Mouse (Mus musculus): ENCODE measurements around the gene Kcnn4.

The Kcnn4 gene

DNA sequence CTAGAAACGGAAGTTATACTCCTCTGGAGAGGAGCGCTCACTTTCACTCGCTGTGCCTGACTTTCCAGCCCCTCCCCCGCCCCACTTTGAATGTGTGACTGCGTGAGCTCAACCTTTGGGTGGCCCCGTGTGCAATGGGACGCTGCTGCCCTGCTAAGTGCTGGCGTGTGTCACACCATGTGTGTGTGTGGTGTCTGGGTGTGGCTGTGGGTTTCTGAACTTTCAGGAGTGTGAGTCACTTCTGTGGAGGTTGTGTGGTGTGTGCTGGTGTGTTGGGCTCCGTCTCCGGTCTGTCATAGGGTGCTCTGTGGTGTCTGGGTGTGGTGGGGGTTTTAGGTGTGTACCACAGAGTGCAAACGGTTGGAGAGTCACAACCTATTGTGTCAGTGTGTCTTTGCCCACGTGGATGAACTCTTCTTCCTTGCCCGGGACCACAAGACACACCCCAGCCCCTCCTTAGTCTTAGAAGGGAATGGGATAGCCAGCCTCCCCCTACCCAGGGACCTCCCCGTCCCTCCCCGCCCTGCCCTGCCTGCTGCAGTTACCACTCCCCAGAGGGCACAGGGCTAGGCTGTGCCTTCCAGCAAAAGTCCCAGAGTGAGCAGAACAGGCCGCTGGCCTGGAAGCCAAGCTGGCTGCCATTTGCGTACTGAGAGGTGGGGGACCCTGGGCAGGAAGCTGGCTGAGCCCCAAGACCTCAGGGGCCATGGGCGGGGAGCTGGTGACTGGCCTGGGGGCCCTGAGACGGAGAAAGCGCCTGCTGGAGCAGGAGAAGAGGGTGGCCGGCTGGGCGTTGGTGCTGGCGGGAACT, at the start of gene Kcnn4:
Gene Kcnn4, plus strand, starts transcription at position 533 of the 811 bp plus-strand sequence.
- in situ Hi-C loops (cut with MboI, MseI): loop anchor here (5.0 to 10.0 kb wide), 4 partner anchors 87 to 1315 kb away; partner anchors contain the start of genes B9d2, Lipe and Tgfb1

DNA sequence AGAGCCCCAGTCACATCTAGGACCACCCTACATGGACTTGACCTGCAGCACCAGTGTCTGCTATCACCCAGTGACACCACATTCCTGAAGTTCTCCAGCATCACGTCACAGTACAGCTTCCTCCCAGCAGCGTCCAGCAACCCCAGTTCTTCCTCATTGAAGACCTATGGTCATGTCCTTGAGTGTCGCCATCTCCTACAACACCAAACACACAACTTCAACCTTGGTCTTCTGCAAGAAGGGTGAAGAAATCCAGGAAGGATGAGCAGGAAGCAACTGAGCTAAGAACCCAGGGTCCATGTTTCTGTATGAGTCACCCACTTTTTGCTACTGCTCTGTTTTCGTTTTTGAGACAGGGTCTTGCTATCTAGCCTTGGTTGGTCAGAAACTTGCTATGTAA, 47.5 kb upstream of the Kcnn4 start:
- in situ Hi-C loops (cut with MboI, MseI): no loop called here

DNA sequence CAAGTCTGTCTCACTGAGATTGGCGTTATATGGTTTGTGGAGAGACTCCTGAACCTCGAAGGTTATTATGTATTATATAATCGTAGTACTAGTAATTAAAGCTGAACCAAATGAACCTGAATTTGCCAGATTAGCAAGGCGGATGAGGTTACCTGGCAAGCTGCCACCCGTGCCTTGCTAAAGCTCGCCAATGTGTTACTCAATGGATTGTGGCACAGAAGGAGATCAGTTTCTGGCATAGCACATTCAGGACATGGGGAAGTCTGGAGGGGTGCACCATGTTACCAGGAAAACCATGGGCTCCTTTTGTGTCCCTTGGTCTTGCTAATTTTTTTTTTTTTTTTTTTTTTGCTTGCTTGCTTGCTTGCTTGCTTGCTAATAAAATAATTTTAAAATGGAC, 44.9 kb upstream of the Kcnn4 start:
- in situ Hi-C loops (cut with MboI, MseI): no loop called here

DNA sequence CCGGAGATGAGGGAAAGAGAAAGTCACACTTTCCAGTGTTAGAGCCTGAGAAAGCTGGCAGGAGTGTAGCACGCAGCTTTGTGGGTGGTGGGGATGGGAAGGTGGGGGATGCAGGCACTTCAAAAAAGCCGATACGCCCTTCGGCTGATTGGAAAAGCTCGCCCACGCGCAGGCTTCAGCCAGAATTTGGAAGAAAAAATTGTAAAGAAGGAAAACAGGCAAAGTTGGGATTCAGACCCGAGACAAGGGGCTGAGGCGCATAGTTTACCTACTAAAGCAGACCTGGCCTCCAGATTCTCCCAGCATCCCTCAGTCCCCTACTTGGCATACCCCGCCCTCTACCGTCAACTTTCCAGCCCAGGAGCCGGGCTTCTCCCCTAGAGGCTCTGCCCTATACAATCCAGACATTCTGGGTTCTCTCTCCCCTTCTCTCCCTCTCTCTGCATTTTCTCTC, 44.4 kb upstream of the Kcnn4 start:
- in situ Hi-C loops (cut with MboI, MseI): no loop called here

DNA sequence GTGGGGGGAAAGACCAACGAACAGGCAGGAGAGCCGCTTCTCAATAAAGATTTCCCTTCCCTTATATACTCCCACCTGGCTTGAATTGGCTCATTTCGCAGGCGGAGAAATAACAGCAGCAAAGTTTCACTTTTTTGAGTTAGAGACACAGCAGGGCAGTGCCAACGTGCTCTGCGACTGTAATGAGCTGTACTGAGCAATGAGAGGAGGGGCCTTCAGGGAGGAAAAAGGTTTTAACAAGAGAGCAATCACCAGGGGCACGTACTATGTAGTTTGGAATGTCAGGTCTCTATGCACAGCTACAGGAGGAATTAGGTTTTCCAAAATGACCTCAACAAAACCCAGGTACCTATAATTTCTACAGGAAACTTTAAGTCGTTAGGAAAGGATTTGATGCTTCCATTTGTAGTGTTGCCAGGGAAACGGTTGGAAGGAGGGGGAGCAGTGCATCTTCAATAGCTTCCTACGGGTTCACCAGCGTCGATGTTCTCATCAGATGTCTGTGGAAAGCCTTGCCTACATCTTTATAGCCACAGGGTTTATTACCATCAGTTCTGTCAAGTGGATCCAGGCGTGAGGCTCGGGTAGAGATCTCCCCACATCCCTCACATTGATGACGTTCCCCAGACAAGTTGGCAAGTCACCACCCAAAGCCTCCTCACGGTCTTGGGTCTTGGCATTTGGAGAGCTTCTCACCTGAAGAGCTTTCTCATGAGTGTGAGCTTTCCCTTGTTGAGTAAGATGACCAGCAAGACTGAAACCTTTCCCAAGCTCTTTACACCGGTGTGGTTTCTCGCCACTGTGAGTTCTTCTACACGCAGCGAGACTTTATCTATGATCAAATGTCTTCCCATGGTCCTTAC, 43.6 kb upstream of the Kcnn4 start:
- in situ Hi-C loops (cut with MboI, MseI): no loop called here

DNA sequence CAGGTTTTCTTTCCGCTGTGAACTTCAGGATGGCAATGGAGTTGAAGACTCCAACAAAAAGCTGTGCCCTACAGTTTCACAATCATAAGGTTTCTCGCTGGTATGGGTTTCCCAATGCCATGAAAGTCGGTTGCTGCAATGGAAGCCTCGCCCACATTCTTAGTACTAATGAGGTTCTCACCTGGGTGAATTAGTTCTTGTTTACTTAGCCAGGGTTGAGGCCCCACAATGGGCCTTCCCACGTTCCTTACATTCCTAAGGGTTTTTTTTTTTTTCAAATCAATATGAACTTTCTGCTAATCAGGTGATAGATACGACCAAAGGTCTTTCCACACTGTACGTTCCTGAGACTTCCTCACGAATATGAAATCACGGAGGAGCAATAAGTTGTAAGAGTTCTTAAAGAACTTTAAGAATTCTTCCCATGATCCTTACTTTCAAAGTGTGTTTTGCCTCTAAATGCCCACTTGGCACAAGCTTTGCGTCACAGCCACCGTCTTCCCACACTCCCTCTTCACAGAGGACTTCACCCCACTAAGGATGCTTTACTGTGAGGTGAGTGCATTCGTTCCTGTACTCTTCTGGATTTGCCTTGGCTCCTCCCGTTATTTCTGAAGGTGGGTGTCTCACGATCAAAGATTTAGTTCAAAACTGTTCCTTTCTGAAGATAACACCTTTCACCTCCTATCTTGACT, 42.6 kb upstream of the Kcnn4 start:
- in situ Hi-C loops (cut with MboI, MseI): no loop called here

DNA sequence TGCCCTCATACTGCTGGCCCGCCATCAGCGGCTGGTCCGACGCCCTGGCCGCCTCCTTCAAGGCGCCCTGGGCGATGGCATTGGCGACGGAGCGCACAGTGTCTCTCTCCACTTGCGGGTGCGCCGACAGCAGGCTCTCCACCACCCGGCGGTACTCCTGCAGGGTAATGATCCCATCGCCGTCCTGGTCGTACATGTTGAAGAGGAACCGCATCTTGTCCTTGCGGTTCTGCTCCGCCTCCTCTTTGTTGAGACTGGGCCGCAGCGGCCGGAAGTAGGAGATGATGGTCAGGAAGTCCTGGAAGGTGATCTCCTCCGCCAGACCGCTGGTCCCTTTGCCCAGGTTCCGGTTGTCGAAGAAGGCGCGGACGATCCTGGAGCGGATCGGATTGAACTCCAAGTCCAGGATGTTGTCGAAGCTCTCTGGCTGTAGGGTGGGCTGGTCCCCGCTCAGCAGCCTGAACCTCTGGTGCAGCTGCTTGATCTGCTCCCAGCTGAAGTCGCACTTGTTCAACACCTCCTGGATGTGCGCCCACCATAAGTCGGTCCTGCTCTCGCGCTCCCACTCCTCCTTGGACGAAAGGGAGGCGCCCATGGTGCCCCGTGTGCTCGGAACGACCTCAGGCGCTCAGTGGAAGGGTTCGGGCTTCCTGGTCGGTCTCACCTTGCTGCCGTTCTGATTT, 36.6 kb upstream of the Kcnn4 start, which contains the start of gene Tescl:
Gene Tescl, minus strand, starts transcription at position 633 of the 683 bp plus-strand sequence.
- in situ Hi-C loops (cut with MboI, MseI): no loop called here

DNA sequence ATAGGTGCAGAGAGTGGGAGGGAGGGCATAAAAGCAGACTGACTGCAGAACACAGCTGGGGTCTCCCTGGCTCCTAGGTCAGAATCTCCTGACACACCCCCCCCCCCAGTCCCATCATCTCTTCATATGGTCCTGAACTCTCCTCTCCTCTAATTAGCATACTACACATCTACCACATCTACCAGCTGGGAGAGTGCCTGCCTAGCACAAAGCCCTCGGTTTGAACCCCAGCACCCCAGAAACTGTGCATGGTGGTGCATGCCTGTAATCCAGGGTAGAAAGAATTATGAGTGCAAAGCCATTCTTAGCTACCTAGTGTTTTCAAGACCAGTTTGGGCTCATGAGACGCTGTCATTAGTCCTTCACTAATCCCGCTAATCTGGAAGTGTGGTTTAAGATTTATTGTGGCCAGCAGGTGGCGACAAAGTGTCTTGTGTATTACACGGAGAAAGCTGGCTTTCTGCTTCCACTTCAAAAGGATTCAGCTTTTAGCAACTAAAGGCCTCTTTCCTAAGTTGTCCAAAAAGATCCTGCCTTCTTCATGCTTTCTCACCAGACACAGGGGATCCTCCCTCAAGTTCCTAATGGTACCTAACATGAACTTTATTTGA, 34.3 kb upstream of the Kcnn4 start:
- in situ Hi-C loops (cut with MboI, MseI): no loop called here

DNA sequence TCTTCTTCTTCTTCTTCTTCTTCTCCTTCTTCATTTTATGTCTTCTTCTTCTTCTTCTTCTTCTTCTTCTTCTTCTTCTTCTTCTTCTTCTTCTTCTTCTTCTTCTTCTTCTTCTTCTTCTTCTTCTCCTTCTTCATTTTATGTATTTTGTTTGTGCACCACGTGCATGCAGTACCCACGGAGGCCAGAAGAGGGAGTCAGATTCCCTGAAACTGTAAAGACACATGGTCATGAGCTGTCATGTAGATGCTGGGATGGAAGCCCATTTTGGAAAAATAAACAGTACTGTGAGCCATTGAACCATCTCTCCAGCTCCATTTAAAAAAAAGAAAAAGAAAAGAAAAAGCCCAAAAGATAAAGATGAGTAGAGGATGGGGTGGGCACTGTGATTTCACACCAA, 31.8 kb upstream of the Kcnn4 start:
- in situ Hi-C loops (cut with MboI, MseI): no loop called here

DNA sequence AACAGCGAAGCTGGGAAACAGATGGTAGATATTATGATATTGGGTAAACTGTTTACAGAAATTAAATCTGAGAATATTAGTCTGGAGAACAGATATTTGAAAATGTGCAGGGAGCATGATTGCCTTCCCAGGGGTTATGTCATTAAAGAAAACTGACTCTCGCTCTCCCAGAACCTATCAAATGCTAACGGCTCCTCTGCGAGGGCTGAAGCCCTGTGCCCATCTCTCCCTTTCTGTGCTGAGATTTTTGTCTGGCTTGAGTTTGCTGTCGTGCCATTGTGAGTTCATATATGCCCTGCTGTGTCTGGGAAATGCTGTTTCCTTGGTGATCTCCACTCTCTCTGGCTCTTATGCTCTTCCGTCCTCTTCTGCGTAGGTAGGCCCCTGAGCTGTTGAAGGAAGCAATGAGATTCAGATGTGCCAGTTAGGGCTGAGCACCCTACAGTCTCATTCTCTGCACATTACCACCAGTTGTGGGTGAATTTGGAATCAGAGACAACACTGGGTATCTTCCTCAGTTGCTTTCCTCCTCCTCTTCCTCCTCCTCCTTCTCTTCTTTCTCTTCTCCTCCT, 26.3 kb upstream of the Kcnn4 start:
- in situ Hi-C loops (cut with MboI, MseI): no loop called here

DNA sequence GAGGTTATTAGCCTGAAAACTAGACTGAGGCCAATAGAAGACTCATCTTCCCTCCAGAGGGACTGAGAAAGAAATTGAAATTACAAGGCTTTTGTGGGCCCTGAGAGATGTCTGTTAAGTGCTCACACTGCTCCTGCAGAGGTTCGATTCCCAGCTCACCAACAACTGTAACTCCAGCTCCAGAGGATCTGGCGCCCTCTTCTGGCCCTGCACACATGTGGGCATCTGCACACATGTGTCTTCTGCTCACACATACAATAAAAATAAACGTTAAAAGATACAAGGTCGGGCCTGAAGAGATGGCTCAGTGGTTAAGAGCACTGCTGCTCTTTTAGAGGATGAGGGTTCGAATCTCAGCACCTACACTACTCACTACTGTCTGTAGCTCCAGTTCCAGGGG, 23.6 kb upstream of the Kcnn4 start:
- in situ Hi-C loops (cut with MboI, MseI): no loop called here

DNA sequence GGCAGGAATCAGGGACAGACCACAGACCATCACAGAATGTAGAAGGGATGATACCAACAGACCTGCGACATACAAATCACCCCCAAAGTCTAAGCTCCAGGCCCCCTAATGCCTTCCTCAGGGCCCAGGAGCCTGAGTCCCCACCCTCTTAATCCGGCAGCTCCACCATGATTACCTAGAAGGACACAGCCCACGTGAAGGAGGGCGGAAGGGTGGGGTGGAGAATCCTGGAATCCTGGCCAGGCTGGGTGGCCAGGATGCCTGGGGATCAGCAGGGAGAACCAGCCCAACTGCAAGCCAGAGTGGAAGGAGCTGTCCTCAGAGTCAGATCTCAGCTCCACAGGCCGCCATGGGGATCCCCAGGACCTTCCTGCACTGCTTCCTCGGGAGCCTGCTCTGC, 21.2 kb upstream of the Kcnn4 start, which contains the start of gene Lypd5:
Gene Lypd5, plus strand, starts transcription at position 301 of the 400 bp plus-strand sequence.
- in situ Hi-C loops (cut with MboI, MseI): no loop called here

DNA sequence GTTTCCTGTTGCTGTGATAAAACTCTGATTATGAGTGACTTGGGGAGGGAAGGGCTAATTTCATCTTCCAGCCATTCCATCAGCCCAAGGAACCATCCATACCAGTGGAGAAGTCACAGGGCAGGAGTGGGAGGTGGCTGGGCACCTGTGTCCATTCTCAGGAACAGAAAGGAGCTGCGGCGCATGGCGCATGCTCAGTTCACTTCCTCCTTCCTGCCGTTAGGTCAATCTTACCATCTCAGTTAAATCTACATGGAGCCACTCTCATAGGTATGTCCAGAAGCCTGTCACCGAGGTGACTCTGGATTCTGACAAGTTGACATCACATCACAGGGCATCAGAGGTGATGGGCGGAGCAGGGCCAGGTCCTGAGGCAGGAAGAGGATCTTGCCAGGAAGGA, 14.4 kb upstream of the Kcnn4 start:
- in situ Hi-C loops (cut with MboI, MseI): loop anchor here (10.0 kb wide), 1 partner anchor 399 kb away; no protein-coding TSS in a partner anchor

DNA sequence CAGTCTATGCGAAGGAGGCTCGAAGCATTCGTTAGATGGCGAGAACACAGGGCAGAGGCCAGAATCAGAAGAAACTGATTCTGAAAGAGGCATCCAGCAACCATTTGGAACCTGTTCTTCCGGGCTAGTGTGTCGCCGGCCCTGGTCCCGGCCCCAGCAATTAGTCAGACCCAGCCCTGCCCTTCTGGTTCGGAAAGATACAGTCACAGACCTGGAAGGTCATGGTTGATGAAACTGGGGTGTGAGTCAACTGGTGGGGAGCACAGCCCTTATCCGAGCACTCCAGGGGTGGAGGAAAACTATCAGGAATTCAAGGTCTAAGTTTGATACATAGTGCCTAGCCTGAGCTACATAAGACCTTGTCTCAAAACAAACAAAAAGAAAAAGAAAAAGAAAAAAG, 14.0 kb upstream of the Kcnn4 start:
- in situ Hi-C loops (cut with MboI, MseI): loop anchor here (10.0 kb wide), 1 partner anchor 399 kb away; no protein-coding TSS in a partner anchor

DNA sequence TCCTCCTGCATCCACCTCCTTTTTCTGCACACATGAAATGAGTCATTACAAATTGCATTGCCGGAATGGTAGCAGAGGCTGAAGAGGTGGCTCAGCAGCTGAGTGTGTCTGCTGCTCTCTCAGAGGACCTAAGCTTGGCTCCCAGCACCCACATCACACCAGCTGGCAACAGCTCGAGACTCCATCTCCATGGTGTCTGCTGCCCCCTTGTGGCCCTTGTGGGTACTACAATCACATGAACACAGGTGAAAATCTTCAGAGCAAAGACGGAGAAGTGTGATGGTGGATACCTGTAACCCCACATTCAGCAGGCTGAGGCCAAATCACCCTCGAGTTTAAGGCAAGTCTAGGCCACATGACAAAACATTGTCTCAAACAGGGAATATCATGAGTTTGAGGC, 12.2 kb upstream of the Kcnn4 start:
- in situ Hi-C loops (cut with MboI, MseI): loop anchor here (10.0 kb wide), 1 partner anchor 397 kb away; no protein-coding TSS in a partner anchor

DNA sequence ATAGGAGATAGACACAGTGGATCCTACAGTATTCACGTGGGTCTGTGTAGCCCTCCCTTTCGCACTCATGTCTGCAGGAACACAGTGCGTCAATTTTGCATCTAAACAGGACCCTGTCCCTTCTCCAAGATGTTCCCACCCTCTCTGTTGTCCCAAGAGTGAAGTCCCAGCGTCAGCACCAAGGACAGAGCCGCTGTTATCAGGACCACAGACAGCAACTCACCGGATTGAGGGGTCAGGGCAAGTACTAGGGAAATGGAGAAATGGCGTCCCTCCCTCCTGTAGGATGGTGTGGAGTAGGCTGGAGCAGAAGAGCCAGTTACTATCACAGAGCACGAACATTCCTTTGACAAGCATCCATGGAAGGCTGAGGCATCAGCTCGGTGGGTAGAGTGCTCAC, 10.8 kb upstream of the Kcnn4 start:
- in situ Hi-C loops (cut with MboI, MseI): loop anchor here (10.0 kb wide), 1 partner anchor 396 kb away; no protein-coding TSS in a partner anchor

DNA sequence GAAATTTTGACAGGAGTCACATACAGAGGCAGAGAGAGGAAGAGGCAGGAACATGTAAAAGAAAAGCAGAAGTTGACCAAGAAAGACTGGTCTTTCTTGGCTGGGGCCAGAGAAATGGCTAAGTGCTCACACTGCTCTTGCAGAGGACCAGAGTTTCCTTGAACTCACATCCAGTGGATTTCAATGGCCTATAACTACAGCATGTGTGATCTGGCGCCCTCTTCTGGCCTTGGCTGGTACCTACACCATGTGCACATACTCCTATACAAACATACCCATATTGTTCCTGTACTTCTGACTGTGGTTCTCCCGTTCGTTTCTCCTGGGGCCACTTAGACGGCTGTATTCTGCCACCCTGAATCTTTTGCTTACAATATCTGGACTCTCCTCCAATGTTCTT, 9.1 kb upstream of the Kcnn4 start:
- in situ Hi-C loops (cut with MboI, MseI): no loop called here

DNA sequence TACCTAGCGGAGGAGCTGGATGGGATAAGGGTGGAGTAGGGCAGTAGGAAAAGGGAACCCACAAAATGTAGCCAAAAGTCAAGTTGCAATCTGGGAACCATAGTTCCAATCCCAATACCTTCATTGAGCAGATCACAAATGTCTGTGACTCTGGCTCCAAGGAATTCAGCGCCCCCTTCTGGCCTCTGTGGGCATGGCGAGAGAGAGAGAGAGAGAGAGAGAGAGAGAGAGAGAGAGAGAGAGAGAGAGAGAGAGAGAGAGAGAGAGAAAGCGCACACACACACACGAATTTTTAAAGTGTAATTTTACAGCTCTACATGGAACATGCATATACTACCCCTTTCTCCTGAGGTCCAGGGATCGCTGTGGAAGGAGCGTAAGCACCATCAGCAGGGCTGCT, 6.8 kb upstream of the Kcnn4 start:
- in situ Hi-C loops (cut with MboI, MseI): no loop called here

DNA sequence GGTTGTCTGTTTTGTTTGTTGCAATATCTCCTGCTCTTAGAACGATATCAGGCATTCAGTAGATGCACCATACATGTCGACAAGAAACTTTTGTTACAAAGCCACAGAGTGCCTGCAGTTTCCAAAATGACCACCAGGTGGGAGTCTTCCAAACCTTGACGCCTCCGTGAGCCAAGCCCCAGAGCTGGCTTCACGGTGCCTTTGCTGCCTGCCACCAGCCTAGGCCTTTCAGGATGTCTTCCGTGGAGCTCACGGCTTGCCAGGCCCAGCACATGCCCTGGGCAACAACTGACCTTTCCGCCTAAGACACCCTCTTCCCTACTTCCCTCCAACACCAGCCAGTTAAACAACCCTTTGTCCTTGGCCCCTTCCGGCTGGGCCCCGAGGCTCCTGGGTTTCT, 5.2 kb upstream of the Kcnn4 start:
- in situ Hi-C loops (cut with MboI, MseI): loop anchor here (5.0 kb wide), 1 partner anchor 92 kb away; no protein-coding TSS in a partner anchor
